Mouse (Mus musculus) E14TG2a.4 (cell line): Measurements from ENCODE around the gene Pdhx.

ENCODE experiments used
- CTCF ChIP-seq: conservative IDR thresholded peaks from 2 replicates; pipeline ENCODE4 v1.5.1; 2014; ENCODE audit warnings: low read length
- NANOG ChIP-seq: IDR thresholded peaks from 2 replicates; pipeline ENCODE4 v1.6.1; 2014; ENCODE audit warnings: borderline replicate concordance, low read length, mixed read lengths

GRCm38 (mm10) chr2:103017391-103017824 is 55.9 kb downstream of the Pdhx start:
- TF ChIP-seq CTCF = no peak
- no peak for TF ChIP-seq NANOG
